Mouse (Mus musculus): ENCODE measurements around the gene Sclt1. TPM values are rescaled to one million over a fixed set of nuclear protein-coding genes. Genes with fewer than 3 reads are reported as not detected.
"Not testable (repeated sequence)": the region's sequence is repeated elsewhere in the genome, so short reads cannot be mapped to it uniquely, and the experiment has no call there.

The Sclt1 gene
- polyA plus RNA-seq (2014; fragmentation: Nextera tagmentation; extraction: Ambion mirVana) = 19.3 and 19.5 TPM in 2 replicates

DNA sequence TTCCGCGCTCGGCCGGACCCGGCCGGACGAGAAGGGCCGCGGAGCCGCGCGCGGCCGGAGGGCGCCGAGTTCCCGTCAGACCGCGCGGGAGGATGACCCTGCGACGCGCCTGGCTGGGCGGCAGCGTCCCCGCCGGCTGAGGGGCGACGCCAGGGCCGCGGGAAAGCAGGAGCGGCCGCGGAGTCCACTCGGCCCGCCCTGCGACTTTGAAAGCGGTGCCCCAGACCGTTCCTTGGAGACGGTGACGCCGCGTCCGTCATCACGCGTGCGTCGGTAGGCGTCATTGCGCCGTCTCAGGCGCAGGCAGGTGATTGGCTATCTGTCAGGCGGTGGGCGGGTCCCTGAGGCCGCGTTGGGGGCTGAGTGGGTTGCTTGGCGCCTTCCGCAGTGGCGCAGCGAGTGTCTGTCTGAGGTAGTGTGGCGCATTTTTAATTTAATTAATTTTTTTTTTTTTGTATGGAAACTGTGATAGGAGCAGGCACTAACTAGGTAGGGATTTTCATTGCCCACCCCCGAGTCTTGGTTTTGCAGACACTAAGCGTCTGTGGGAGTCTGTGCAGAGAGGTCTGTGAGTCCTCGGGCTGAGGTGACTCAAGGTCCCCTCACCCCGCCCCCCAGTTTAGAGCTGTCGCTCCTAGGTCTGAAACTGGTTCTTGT, at the start of gene Sclt1, which contains the start of gene D3Ertd751e:
Sclt1 (minus strand) TSS at position 237 of the 657 bp plus-strand sequence.
D3Ertd751e (plus strand) TSS at position 334 of the 657 bp plus-strand sequence.
- peaks cover 19% of the 10 kb centered on the region for H3K4me1 ChIP-seq (ENCODE audit: control insufficient read depth, insufficient read depth, low read length)
- DNase-seq (peak; percentile 99), ATAC-seq (ENCODE audit: low FRiP score, low TSS enrichment) (peak; percentile 100)
- peak within 1 kb of the TSS; percentile 86 for H3K9ac ChIP-seq (replicated peaks; ENCODE audit: low read length)
- H3K27ac ChIP-seq (replicated peaks; ENCODE audit: low read depth, low read length) = peak within 1 kb of the TSS; percentile 96
- under 1% methylated on average over 66 of the region's 66 CpGs for WGBS
- H3K36me3 ChIP-seq (ENCODE audit: control insufficient read depth, insufficient read depth, low read length) = no peaks in the 10 kb centered on the region
- no peaks in the 10 kb centered on the region for H3K27me3 ChIP-seq (ENCODE audit: control insufficient read depth, insufficient read depth, low read length)
- H3K4me2 ChIP-seq (ENCODE audit: low read length) = peak within 1 kb of the TSS; percentile 77
- H3K9me3 ChIP-seq (ENCODE audit: control insufficient read depth, low read length) = no peaks in the 10 kb centered on the region
- peak within 1 kb of the TSS; percentile 81 for H3K4me3 ChIP-seq (replicated peaks; ENCODE audit: low read depth, low read length)

DNA sequence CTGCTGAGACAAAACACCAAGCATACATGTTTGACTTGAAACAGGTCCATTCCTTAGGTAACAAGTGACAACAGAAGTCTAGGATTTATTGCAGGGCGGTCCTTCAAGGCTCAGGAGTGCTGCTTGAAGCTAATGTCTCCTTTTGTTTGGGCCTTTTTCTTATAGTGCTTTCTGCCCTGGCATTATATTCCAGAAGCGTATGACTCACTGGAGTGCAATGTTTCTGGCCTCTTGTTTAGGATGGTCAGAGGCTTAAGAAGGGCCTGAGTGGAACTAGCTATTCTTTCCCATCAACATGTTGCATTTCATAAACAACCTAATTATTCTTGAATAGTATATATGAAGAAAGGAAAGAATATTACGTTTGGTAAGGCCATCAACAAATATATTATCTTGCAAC, 19.8 kb upstream of the Sclt1 start:
- WGBS = 90% methylated on average over 3 of the region's 3 CpGs

DNA sequence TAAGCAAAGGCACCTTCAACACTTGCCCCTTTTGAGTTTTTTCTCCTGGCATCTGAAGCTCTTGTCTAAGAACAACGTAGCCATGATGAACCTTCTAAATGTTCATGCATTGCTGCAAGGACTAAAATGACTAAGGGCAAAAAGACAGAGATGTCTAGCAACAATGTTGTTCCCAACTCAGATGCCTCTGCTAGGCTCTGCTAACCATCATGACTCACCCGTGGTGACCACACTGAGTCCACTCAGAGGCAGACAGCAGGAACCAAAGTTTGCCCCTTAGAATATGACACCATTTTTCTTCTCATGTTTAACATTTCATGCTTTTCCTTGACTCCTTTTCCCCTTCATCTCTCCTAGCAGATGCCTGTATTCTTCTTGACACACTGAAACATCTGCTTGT, 12.2 kb upstream of the Sclt1 start:
- 86% methylated on average over 2 of the region's 2 CpGs for WGBS
- Histone ChIP-seq H3K9ac (replicated peaks; ENCODE audit: low read length) (no peak overlapping the region), H3K36me3 (ENCODE audit: control insufficient read depth, insufficient read depth, low read length) (no peaks in the 10 kb centered on the region), H3K27me3 (ENCODE audit: control insufficient read depth, insufficient read depth, low read length) (no peaks in the 10 kb centered on the region), H3K27ac (replicated peaks; ENCODE audit: low read depth, low read length) (no peak overlapping the region), H3K4me3 (replicated peaks; ENCODE audit: low read depth, low read length) (no peak overlapping the region), H3K4me2 (ENCODE audit: low read length) (no peak overlapping the region), H3K9me3 (ENCODE audit: control insufficient read depth, low read length) (no peaks in the 10 kb centered on the region), H3K4me1 (ENCODE audit: control insufficient read depth, insufficient read depth, low read length) (no peaks in the 10 kb centered on the region)
- no peak for ATAC-seq (ENCODE audit: low FRiP score, low TSS enrichment)
- no peak for DNase-seq

More for the DNA sequence above, 19.8 kb upstream of the Sclt1 start:
- no peak overlapping the region for H3K4me2 ChIP-seq (ENCODE audit: low read length)
- no peaks in the 10 kb centered on the region for H3K9me3 ChIP-seq (ENCODE audit: control insufficient read depth, low read length)
- no peak overlapping the region for H3K4me3 ChIP-seq (replicated peaks; ENCODE audit: low read depth, low read length)
- no peaks in the 10 kb centered on the region for H3K36me3 ChIP-seq (ENCODE audit: control insufficient read depth, insufficient read depth, low read length)
- no peaks in the 10 kb centered on the region for H3K4me1 ChIP-seq (ENCODE audit: control insufficient read depth, insufficient read depth, low read length)
- no peaks in the 10 kb centered on the region for H3K27me3 ChIP-seq (ENCODE audit: control insufficient read depth, insufficient read depth, low read length)
- DNase-seq (no peak), ATAC-seq (ENCODE audit: low FRiP score, low TSS enrichment) (no peak)
- H3K27ac ChIP-seq (replicated peaks; ENCODE audit: low read depth, low read length) = no peak overlapping the region
- no peak overlapping the region for H3K9ac ChIP-seq (replicated peaks; ENCODE audit: low read length)

DNA sequence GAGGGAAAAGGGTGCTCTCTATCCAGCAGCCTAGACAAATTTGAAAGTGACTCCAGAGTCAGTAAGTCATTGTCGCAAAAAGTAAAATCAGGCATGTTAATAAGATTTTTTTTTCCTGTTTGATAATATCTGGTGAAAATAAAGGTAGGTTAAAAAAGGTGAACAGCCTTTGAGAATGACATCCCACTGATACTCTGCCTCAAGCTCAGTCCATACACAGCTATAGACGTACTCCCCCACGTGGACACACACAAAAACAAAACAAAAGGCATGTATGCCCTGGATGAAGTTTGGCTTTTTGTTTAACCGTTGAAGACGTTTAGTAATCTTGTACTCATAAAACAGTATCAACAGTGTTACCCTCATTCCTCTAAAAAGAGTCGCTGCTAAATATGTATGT, 1.1 kb upstream of the Sclt1 start:
- Histone ChIP-seq H3K9ac (replicated peaks; ENCODE audit: low read length) (0 out of 2 replicates have a peak overlapping the region, but pooled peaks have one; percentile 42), H3K36me3 (ENCODE audit: control insufficient read depth, insufficient read depth, low read length) (no peaks in the 10 kb centered on the region), H3K4me1 (ENCODE audit: control insufficient read depth, insufficient read depth, low read length) (peaks cover 19% of the 10 kb centered on the region), H3K4me3 (replicated peaks; ENCODE audit: low read depth, low read length) (peak overlapping the region; percentile 81; the same call in 1 of the 2 replicates), H3K27ac (replicated peaks; ENCODE audit: low read depth, low read length) (no peak overlapping the region), H3K9me3 (ENCODE audit: control insufficient read depth, low read length) (no peaks in the 10 kb centered on the region), H3K27me3 (ENCODE audit: control insufficient read depth, insufficient read depth, low read length) (no peaks in the 10 kb centered on the region), H3K4me2 (ENCODE audit: low read length) (peak overlapping the region; percentile 56)
- WGBS = 40% methylated on average over 6 of the region's 6 CpGs
- ATAC-seq (ENCODE audit: low FRiP score, low TSS enrichment) = no peak
- DNase-seq = peak; percentile 57

DNA sequence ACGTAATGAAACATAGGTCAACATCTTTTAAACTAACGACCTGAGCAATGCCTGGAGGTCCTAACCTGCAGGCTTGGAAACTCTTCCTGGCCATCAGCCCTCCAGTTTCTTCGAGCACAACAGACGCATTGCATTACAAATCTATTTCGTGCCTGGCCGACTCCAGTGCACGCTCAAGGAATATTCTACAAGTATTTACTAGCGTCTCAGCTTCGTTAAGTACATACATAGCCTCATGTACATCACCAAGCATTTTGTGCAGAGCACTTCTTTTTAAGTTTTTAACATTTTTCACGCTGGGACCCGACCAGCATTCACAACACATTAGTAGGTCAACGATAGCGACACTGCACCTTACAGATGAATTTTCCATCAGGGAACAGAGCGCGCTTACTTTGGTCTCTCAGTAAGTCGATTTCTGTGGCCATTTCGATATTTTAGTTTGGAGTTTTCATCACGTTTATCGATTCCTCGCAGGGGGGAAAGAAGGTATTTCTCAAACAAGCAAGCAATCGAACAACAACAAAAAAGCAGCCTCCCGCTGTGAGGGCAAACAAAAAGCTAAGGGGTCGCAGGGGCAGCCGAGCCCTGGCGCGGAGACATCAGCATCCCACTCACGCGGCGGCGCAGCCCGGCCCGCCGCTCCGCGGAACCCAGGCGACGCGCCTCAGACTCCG, 575 bp downstream of the Sclt1 start:
- DNase-seq = peak; percentile 64
- H3K4me2 ChIP-seq (ENCODE audit: low read length) = peak overlapping the region; percentile 77
- no peaks in the 10 kb centered on the region for H3K27me3 ChIP-seq (ENCODE audit: control insufficient read depth, insufficient read depth, low read length)
- H3K36me3 ChIP-seq (ENCODE audit: control insufficient read depth, insufficient read depth, low read length) = no peaks in the 10 kb centered on the region
- peak; percentile 79; the same call in 1 of the 2 replicates for ATAC-seq (ENCODE audit: low FRiP score, low TSS enrichment)
- H3K9me3 ChIP-seq (ENCODE audit: control insufficient read depth, low read length) = no peaks in the 10 kb centered on the region
- H3K4me1 ChIP-seq (ENCODE audit: control insufficient read depth, insufficient read depth, low read length) = peaks cover 19% of the 10 kb centered on the region
- WGBS = under 1% methylated on average over 39 of the region's 39 CpGs
- peak overlapping the region; percentile 96 for H3K27ac ChIP-seq (replicated peaks; ENCODE audit: low read depth, low read length)
- peak overlapping the region; percentile 81 for H3K4me3 ChIP-seq (replicated peaks; ENCODE audit: low read depth, low read length)
- peak overlapping the region; percentile 86 for H3K9ac ChIP-seq (replicated peaks; ENCODE audit: low read length)

DNA sequence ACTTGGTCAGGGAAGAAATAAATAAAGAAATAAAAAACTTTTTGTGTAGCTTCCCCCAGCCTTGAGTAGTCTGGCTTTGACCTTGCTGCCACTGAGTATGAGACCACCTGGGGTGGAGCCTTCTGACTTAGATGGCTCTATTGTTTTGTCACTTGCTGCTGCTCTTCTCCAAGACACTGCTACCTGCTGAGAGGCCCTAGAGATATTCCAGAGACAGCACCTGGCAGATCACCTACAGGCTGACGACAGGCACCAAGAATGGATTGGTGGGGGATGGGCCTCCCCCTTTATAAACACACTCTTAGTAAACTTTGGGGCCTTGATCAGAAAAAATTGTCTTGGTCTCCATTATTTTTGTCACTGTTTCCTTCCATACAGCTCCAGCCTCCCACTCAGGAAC, 46.6 kb downstream of the Sclt1 start:
- H3K4me1 ChIP-seq (ENCODE audit: control insufficient read depth, insufficient read depth, low read length) = no peaks in the 10 kb centered on the region
- no peak for ATAC-seq (ENCODE audit: low FRiP score, low TSS enrichment)
- no peaks in the 10 kb centered on the region; the same call in 1 of the 2 replicates for H3K9me3 ChIP-seq (ENCODE audit: control insufficient read depth, low read length)

DNA sequence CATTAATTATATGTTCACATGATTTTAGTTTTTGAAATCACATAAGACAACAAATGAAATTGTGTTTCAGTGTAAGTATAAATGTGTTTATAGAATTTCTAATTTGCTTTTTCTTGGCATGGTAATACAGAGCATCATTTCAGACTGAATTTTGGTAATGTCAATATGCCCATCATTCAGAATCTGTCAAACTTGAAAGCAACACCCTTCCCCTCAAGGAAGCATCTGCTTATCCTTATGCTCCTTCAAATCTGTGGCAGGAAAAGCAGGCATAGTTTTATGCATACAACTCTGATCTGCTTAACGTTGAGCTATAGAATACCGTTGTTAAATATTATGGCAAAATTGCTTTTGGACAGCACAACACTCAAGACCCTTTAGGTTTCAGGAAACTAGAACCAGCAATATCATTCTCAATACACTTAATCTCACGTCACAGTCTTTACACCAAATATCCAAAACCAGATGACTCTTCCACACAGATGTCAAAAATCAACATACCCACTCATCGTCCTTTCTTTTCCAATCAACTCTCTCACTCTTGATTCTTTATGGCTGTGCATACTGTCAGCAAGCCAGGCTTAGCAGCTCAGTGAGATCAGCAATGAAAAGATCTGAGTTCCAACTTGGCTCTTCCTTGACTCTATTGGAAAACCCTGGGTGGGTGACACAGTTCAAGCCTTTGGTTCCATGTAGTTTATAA, 49.7 kb downstream of the Sclt1 start:
- Histone ChIP-seq H3K4me3 (replicated peaks; ENCODE audit: low read depth, low read length) (no peak overlapping the region), H3K9ac (replicated peaks; ENCODE audit: low read length) (no peak overlapping the region), H3K4me1 (ENCODE audit: control insufficient read depth, insufficient read depth, low read length) (no peaks in the 10 kb centered on the region), H3K36me3 (ENCODE audit: control insufficient read depth, insufficient read depth, low read length) (no peaks in the 10 kb centered on the region), H3K27me3 (ENCODE audit: control insufficient read depth, insufficient read depth, low read length) (no peaks in the 10 kb centered on the region), H3K9me3 (ENCODE audit: control insufficient read depth, low read length) (no peaks in the 10 kb centered on the region; the same call in 1 of the 2 replicates), H3K4me2 (ENCODE audit: low read length) (no peak overlapping the region), H3K27ac (replicated peaks; ENCODE audit: low read depth, low read length) (no peak overlapping the region)
- no peak for DNase-seq
- WGBS = 97% methylated on average over 4 of the region's 4 CpGs
- no peak for ATAC-seq (ENCODE audit: low FRiP score, low TSS enrichment)

More for the DNA sequence above, 46.6 kb downstream of the Sclt1 start:
- Histone ChIP-seq H3K4me2 (ENCODE audit: low read length) (no peak overlapping the region), H3K9ac (replicated peaks; ENCODE audit: low read length) (no peak overlapping the region), H3K27ac (replicated peaks; ENCODE audit: low read depth, low read length) (no peak overlapping the region), H3K4me3 (replicated peaks; ENCODE audit: low read depth, low read length) (no peak overlapping the region), H3K27me3 (ENCODE audit: control insufficient read depth, insufficient read depth, low read length) (no peaks in the 10 kb centered on the region), H3K36me3 (ENCODE audit: control insufficient read depth, insufficient read depth, low read length) (0 out of 2 replicates have a peak, but pooled peaks cover 5% of the 10 kb centered on the region)
- no peak for DNase-seq
- WGBS = 65% methylated on average over 1 of the region's 1 CpGs

DNA sequence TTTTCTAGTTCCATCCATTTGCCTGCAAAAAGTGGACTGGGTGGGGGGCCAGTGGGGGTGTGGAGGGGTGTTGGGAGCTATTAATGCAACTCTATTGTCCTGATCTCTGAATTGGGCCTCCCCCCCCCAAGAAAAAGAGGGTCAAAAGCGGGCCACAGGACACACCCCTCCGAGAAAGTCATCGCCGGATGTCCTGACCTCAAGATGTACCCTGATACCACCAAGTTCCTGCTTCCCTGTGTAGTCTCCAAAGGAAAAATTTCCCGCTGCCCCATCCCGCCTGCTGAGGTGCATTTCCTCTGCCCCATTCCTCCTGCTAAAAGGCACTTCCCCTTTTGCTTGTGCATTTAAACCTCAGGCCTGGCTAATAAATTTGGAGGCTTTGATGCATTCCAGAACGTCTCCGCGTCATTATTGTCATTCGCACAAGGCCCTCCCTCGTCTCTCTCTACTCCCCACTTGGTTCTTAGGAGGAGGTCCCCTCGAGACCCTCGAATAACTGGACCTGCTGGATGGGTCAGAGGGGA, 52.1 kb downstream of the Sclt1 start:
- DNase-seq; H3K27me3 ChIP-seq (ENCODE audit: control insufficient read depth, insufficient read depth, low read length); H3K4me1 ChIP-seq (ENCODE audit: control insufficient read depth, insufficient read depth, low read length); H3K4me3 ChIP-seq (replicated peaks; ENCODE audit: low read depth, low read length); H3K27ac ChIP-seq (replicated peaks; ENCODE audit: low read depth, low read length); H3K9ac ChIP-seq (replicated peaks; ENCODE audit: low read length); H3K4me2 ChIP-seq (ENCODE audit: low read length); ATAC-seq (ENCODE audit: low FRiP score, low TSS enrichment); H3K36me3 ChIP-seq (ENCODE audit: control insufficient read depth, insufficient read depth, low read length); H3K9me3 ChIP-seq (ENCODE audit: control insufficient read depth, low read length): not testable (repeated sequence)
- 91% methylated on average over 13 of the region's 13 CpGs for WGBS
